Mouse (Mus musculus): Measurements from ENCODE around the gene Msi2. TPM values are rescaled to one million over a fixed set of nuclear protein-coding genes. Genes with fewer than 3 reads are reported as not detected.

Msi2 gene
- polyA plus RNA-seq, 1 experiment from 2014 or later = 15.1 TPM

DNA sequence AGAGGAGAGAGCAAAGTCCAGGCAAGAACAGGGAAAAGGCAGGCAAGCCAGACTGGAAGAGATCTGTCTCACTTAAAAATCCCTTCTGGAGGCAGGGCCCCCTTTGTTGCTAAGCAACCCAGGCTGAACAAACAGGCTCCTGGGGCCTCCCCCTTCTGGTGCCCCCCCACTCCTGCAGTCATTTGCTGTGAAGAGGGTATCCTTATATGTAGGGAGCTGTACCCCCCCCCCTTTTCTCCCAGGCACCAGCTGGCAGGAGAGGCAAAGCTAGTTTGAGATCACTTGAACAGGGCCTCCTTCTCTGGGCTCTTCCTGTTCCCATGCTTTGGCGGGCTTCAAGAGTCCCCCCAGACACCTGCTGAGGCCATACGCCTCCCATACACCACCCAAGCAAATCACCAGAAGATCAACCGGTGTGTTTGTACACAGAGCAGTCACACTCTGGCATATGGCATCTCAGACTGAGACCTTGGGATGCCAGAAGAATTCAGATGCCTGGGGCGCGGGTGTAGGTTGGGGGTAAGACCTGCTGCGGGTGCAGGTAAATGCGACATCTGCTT, 236.6 kb downstream of the Msi2 start:
- 53% methylated on average over 7 of the region's 7 CpGs for WGBS
- Histone ChIP-seq H3K4me2 (ENCODE audit: low read depth, low read length) (peak overlapping the region; percentile 20; the same call in 1 of the 2 replicates), H3K9ac (ENCODE audit: low read length) (0 out of 2 replicates have a peak overlapping the region, but pooled peaks have one; percentile 24), H3K27me3 (ENCODE audit: control insufficient read depth, insufficient read depth, low read depth, low read length) (no peaks in the 10 kb centered on the region), H3K4me3 (ENCODE audit: low read length) (no peak overlapping the region), H3K4me1 (replicated peaks; ENCODE audit: control insufficient read depth, insufficient read depth, low read length) (peaks cover 42% of the 10 kb centered on the region), H3K36me3 (ENCODE audit: control insufficient read depth, insufficient read depth, low read length) (no peaks in the 10 kb centered on the region), H3K27ac (ENCODE audit: low read length) (peak overlapping the region; percentile 63), H3K9me3 (ENCODE audit: control insufficient read depth, low read length) (no peaks in the 10 kb centered on the region)
- peak; percentile 72 for ATAC-seq (ENCODE audit: low read depth)

DNA sequence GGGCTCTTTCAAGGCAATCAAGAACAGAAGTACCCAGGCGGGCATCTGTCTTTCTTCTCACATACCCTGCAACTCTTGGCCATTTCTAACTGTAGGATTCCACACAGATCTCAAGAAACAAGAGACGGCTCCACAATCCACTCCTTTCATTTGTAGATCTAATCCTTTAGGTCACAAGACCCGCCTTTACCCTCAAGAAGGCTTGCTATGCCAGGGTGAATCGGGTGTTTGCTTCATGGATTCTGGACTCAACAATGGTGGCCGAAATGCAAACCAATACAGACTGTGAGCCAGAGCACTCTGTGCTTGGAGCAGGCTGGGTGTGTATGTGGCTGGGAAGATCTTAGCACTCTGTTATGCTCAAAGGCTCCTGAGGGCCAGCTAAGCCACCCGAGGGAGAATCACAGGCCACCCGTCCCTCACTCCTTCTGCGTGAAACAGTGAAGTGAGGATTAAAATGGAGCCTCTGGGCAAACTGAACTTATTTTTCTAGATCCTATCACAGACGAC, 237.2 kb downstream of the Msi2 start:
- Histone ChIP-seq H3K4me3 (ENCODE audit: low read length) (no peak overlapping the region), H3K36me3 (ENCODE audit: control insufficient read depth, insufficient read depth, low read length) (no peaks in the 10 kb centered on the region), H3K27ac (ENCODE audit: low read length) (peak overlapping the region; percentile 63), H3K9ac (ENCODE audit: low read length) (0 out of 2 replicates have a peak overlapping the region, but pooled peaks have one; percentile 24), H3K4me2 (ENCODE audit: low read depth, low read length) (peak overlapping the region; percentile 20; the same call in 1 of the 2 replicates), H3K4me1 (replicated peaks; ENCODE audit: control insufficient read depth, insufficient read depth, low read length) (peaks cover 42% of the 10 kb centered on the region), H3K9me3 (ENCODE audit: control insufficient read depth, low read length) (no peaks in the 10 kb centered on the region), H3K27me3 (ENCODE audit: control insufficient read depth, insufficient read depth, low read depth, low read length) (no peaks in the 10 kb centered on the region)
- ATAC-seq (ENCODE audit: low read depth) = no peak
- WGBS = 54% methylated on average over 9 of the region's 9 CpGs

DNA sequence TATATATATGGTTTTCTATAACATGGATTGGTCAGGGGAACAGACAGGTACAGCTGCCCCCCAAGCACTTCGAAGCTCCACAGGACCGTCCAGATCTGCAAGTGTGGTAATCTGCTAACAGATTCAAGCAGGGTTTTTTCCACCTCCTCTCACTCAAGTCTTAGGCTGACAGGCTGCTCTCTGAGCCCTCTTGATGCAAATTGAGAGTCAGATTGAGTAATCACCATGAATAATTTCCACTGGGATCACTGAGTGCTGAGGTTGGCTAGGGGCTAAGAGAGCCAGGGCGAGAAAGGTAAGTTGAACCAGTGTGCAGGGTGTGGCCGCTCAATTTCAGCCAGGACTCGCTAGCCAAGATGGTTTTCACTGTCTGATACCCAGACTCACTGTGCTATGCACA, 238.8 kb downstream of the Msi2 start:
- 69% methylated on average over 5 of the region's 5 CpGs for WGBS
- Histone ChIP-seq H3K4me2 (ENCODE audit: low read depth, low read length) (no peak overlapping the region), H3K4me3 (ENCODE audit: low read length) (no peak overlapping the region), H3K9me3 (ENCODE audit: control insufficient read depth, low read length) (no peaks in the 10 kb centered on the region), H3K4me1 (replicated peaks; ENCODE audit: control insufficient read depth, insufficient read depth, low read length) (peaks cover 30% of the 10 kb centered on the region), H3K27me3 (ENCODE audit: control insufficient read depth, insufficient read depth, low read depth, low read length) (no peaks in the 10 kb centered on the region), H3K27ac (ENCODE audit: low read length) (no peak overlapping the region), H3K36me3 (ENCODE audit: control insufficient read depth, insufficient read depth, low read length) (no peaks in the 10 kb centered on the region), H3K9ac (ENCODE audit: low read length) (no peak overlapping the region)
- no peak for ATAC-seq (ENCODE audit: low read depth)

DNA sequence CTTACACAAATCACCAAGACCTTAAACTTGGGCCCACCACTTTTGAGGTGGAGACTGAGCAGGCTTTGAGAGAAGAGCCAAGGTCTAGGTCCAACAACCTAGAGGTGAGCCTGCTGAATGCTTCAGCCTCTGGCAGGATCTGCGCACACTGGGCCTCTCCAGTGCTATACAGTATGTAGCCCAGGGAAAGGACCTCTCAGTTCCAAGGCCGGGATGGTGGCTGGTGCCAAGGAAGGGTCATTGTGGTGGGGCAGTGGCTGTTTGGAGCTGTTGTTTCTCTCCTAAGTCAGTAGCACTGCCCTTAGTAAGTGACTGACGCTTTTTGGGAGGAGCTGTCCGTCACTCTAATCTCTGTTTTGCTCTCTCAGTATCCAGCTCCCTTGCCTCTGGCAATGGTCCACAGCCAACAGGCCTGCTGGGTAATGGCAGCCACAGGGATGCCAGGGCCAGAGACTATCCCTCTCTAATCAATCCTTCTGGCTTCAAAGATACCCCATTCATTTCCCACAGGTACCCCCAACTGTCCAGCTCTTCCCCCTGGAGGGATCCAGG, 243.3 kb downstream of the Msi2 start:
- Histone ChIP-seq H3K9me3 (ENCODE audit: control insufficient read depth, low read length) (no peaks in the 10 kb centered on the region), H3K4me2 (ENCODE audit: low read depth, low read length) (no peak overlapping the region), H3K36me3 (ENCODE audit: control insufficient read depth, insufficient read depth, low read length) (no peaks in the 10 kb centered on the region), H3K27ac (ENCODE audit: low read length) (no peak overlapping the region), H3K4me1 (replicated peaks; ENCODE audit: control insufficient read depth, insufficient read depth, low read length) (peaks cover 37% of the 10 kb centered on the region), H3K27me3 (ENCODE audit: control insufficient read depth, insufficient read depth, low read depth, low read length) (no peaks in the 10 kb centered on the region), H3K4me3 (ENCODE audit: low read length) (no peak overlapping the region), H3K9ac (ENCODE audit: low read length) (no peak overlapping the region)
- WGBS = 77% methylated on average over 4 of the region's 4 CpGs
- ATAC-seq (ENCODE audit: low read depth) = no peak

DNA sequence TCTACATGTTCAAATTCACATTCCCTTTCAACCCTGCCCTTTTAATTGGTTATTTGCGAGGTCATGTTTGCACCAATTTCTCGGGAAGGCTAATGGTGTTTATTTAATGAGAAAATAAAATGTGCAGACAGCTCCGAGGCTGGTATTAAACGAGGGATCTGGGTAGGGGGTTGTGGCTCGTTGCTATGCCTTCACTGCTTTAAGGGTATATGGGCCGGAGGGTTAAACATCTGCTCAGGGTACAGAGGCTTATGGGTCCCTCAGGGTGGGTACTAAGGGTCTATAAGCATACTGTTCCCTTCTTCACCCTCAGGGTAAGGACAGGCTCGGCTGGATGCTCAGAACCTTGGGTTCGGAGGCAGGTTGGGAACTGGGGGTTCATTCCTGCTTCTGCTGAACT, 245.6 kb downstream of the Msi2 start:
- Histone ChIP-seq H3K9me3 (ENCODE audit: control insufficient read depth, low read length) (no peaks in the 10 kb centered on the region), H3K9ac (ENCODE audit: low read length) (no peak overlapping the region), H3K4me1 (replicated peaks; ENCODE audit: control insufficient read depth, insufficient read depth, low read length) (peaks cover 30% of the 10 kb centered on the region), H3K27ac (ENCODE audit: low read length) (no peak overlapping the region), H3K36me3 (ENCODE audit: control insufficient read depth, insufficient read depth, low read length) (no peaks in the 10 kb centered on the region), H3K4me2 (ENCODE audit: low read depth, low read length) (no peak overlapping the region), H3K4me3 (ENCODE audit: low read length) (no peak overlapping the region), H3K27me3 (ENCODE audit: control insufficient read depth, insufficient read depth, low read depth, low read length) (no peaks in the 10 kb centered on the region)
- no peak for ATAC-seq (ENCODE audit: low read depth)
- WGBS = 52% methylated on average over 8 of the region's 8 CpGs

DNA sequence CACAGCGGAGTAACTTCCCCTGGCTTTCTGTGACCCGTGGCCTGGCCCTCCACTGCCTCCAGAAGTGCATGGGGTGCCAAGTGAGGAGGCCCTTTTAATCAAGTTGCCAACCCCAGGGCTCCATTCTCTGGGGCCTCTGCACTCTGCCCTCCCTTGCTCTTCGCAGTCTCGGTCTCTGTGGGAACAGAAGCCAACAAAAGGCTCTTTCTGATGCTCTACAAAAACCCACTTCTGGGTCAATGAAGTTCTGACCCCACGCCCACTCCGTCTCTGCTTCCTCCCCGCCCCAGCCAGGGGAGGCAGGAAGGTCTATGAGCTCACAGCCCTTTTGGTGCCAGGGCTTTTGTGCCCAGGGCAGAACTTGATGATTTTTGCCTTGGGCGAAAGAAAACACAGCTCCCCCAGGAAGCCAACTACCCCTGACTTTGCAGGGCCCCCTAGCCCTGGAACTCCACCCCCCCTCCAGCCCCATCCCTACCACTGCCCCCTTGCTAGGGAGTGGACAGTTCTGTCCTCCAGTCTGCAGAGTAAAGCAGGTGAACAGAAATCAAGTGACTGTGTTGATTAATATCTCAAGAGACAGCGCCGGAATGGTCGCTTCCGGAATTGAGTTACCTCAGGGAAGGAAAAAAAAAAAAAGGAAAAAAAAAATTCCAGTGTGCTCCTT, 246.2 kb downstream of the Msi2 start:
- Histone ChIP-seq H3K9ac (ENCODE audit: low read length) (0 out of 2 replicates have a peak overlapping the region, but pooled peaks have one; percentile 25), H3K4me3 (ENCODE audit: low read length) (no peak overlapping the region), H3K27ac (ENCODE audit: low read length) (no peak overlapping the region; the same call in 1 of the 2 replicates), H3K4me2 (ENCODE audit: low read depth, low read length) (no peak overlapping the region), H3K27me3 (ENCODE audit: control insufficient read depth, insufficient read depth, low read depth, low read length) (no peaks in the 10 kb centered on the region), H3K9me3 (ENCODE audit: control insufficient read depth, low read length) (no peaks in the 10 kb centered on the region), H3K4me1 (replicated peaks; ENCODE audit: control insufficient read depth, insufficient read depth, low read length) (peaks cover 27% of the 10 kb centered on the region), H3K36me3 (ENCODE audit: control insufficient read depth, insufficient read depth, low read length) (no peaks in the 10 kb centered on the region)
- no peak for ATAC-seq (ENCODE audit: low read depth)
- 42% methylated on average over 12 of the region's 12 CpGs for WGBS

DNA sequence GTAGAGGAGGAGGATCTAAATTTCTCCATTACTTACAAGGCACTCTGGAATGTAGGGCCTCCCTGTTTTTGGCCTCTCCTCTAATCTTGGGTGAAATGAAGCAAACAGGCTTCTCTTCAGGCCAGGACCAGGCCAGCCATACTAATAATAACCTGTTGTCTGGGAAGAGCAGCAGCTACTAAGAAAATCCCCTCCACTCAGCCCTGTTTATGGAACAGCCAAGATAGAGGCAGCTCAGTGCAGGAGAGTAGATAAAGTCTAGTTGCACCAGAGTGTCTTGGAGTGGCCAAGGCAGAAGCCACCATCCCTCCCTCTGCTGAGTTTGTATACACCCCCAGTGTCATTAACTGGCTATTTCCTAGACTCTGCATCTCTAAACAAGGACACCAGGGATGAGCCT, 247.7 kb downstream of the Msi2 start:
- ATAC-seq (ENCODE audit: low read depth) = no peak
- Histone ChIP-seq H3K4me1 (replicated peaks; ENCODE audit: control insufficient read depth, insufficient read depth, low read length) (peaks cover 27% of the 10 kb centered on the region), H3K27ac (ENCODE audit: low read length) (no peak overlapping the region), H3K9ac (ENCODE audit: low read length) (no peak overlapping the region), H3K36me3 (ENCODE audit: control insufficient read depth, insufficient read depth, low read length) (no peaks in the 10 kb centered on the region), H3K4me3 (ENCODE audit: low read length) (no peak overlapping the region), H3K27me3 (ENCODE audit: control insufficient read depth, insufficient read depth, low read depth, low read length) (no peaks in the 10 kb centered on the region), H3K9me3 (ENCODE audit: control insufficient read depth, low read length) (no peaks in the 10 kb centered on the region), H3K4me2 (ENCODE audit: low read depth, low read length) (no peak overlapping the region)

DNA sequence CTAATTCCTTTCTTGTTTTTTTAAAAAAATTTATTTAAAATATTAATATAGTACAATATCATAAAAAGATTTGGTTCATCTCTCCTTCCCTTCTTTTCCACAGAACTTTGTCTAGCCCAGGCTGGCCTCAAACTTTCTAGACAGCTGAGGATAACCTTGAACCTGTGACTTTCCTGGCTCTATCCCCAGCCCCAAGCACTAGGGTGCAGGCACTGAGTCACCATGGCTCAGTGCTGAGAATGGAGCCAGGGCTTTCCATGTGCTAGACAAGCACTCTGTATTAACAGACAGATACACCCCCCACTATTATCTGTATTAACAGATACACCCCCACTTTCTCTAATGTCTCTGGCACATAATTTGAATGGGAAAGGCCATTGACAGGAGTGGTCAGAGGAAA, 249.3 kb downstream of the Msi2 start:
- Histone ChIP-seq H3K9me3 (ENCODE audit: control insufficient read depth, low read length) (no peaks in the 10 kb centered on the region), H3K4me3 (ENCODE audit: low read length) (no peak overlapping the region), H3K9ac (ENCODE audit: low read length) (no peak overlapping the region), H3K36me3 (ENCODE audit: control insufficient read depth, insufficient read depth, low read length) (no peaks in the 10 kb centered on the region), H3K4me1 (replicated peaks; ENCODE audit: control insufficient read depth, insufficient read depth, low read length) (peaks cover 30% of the 10 kb centered on the region), H3K4me2 (ENCODE audit: low read depth, low read length) (no peak overlapping the region), H3K27ac (ENCODE audit: low read length) (no peak overlapping the region), H3K27me3 (ENCODE audit: control insufficient read depth, insufficient read depth, low read depth, low read length) (no peaks in the 10 kb centered on the region)
- ATAC-seq (ENCODE audit: low read depth) = no peak

DNA sequence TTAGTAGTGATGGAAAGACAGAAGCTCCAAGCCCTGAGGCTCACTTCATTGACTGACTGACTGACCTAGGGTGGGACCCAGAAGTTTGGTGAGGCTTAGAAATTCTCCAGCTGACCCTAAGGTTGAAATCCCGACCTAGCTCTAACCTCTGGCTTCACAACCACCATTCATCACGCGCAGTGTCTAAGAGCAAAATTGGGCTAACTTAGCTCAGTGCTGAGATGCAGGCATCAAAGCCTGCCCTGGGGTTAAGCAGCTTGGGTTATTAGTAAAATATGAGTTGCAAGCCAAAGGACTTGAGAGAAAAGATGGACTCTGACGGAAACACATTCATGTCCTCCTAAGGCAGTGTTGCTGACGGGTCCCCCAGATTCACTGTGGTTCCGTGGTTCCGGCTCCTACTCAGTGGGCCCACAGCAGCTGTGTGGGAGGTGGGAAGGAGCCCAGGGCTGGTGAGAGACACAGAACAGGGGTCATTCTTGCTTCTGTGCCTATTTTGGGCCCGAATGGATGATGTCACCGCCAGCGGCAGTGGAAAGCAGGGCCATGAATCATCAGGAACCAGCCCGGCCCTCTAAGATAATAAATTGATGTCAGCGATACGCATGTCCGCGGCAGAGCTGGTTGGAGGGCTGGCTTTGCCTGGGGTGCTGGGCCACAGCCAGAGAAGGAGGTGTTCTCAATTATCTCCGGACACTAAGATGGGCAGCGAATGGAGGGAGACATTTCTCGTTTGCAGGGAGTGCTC, 250.6 kb downstream of the Msi2 start:
- ATAC-seq (ENCODE audit: low read depth) = peak; percentile 66
- WGBS = 47% methylated on average over 18 of the region's 18 CpGs
- Histone ChIP-seq H3K4me3 (ENCODE audit: low read length) (no peak overlapping the region), H3K27me3 (ENCODE audit: control insufficient read depth, insufficient read depth, low read depth, low read length) (no peaks in the 10 kb centered on the region), H3K4me2 (ENCODE audit: low read depth, low read length) (no peak overlapping the region), H3K9me3 (ENCODE audit: control insufficient read depth, low read length) (no peaks in the 10 kb centered on the region), H3K4me1 (replicated peaks; ENCODE audit: control insufficient read depth, insufficient read depth, low read length) (peaks cover 29% of the 10 kb centered on the region), H3K9ac (ENCODE audit: low read length) (no peak overlapping the region), H3K27ac (ENCODE audit: low read length) (no peak overlapping the region), H3K36me3 (ENCODE audit: control insufficient read depth, insufficient read depth, low read length) (no peaks in the 10 kb centered on the region)
